Mouse (Mus musculus): ENCODE measurements at regions not wholly inside any gene's neighbourhood (a gene's known extent, or its start where the extent isn't known, plus 50 kb on each side); places are given as distances from the start of the nearest gene placed in this dataset.
"Not testable (repeated sequence)": the region's sequence is repeated elsewhere in the genome, so short reads cannot be mapped to it uniquely, and the experiment has no call there.

DNA sequence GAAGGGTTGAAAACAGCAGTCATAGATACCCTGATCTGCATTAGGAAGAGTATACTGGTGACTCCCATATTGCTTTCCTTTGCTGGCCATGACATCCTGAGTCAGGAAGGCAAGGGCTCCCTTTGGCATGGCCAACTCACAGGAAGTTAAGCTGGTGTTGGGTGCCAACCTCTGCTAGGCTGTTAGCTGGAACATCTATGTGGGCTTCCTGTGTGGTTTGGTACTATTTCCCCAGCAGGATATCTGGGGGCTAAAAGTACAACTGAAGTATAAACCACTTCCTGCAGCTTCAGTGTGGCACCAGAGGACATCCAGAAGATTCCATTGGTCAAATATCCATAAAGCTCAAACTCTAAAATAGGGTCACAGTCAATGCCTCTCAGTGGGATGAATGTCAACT lies 165.4 kb upstream of the Tbl1xr1 start:
- Histone ChIP-seq H3K4me3 (ENCODE audit: low read depth, low read length) (no peak overlapping the region), H3K4me1 (replicated peaks; ENCODE audit: control insufficient read depth, insufficient read depth) (no peaks in the 10 kb centered on the region), H3K27ac (replicated peaks) (no peak overlapping the region), H3K9me3 (ENCODE audit: control insufficient read depth, low read length) (no peaks in the 10 kb centered on the region), H3K9ac (ENCODE audit: low read length) (no peak overlapping the region), H3K4me2 (replicated peaks; ENCODE audit: low read depth) (no peak overlapping the region), H3K27me3 (ENCODE audit: control insufficient read depth, insufficient read depth, low read length) (no peaks in the 10 kb centered on the region), H3K36me3 (ENCODE audit: control insufficient read depth, insufficient read depth, low read length) (no peaks in the 10 kb centered on the region)
- DNase-seq (ENCODE audit: low spot score) = no peak
- no peak for TF ChIP-seq CTCF (IDR thresholded peaks at IDR 0.05; ENCODE audit: low read depth)
- TF ChIP-seq EP300 (optimal IDR thresholded peaks at IDR 0.05) = no peak
- ATAC-seq (ENCODE audit: low FRiP score, low TSS enrichment) = no peak

- no peak for TF ChIP-seq EP300 (optimal IDR thresholded peaks at IDR 0.05)
- no peak for TF ChIP-seq CTCF (IDR thresholded peaks at IDR 0.05; ENCODE audit: low read depth)
- no peaks in the 10 kb centered on the region for H3K4me1 ChIP-seq (replicated peaks; ENCODE audit: control insufficient read depth, insufficient read depth)
- H3K27ac ChIP-seq (replicated peaks) = no peak overlapping the region
- no peak overlapping the region for H3K4me3 ChIP-seq (ENCODE audit: low read depth, low read length)
- no peak overlapping the region for H3K9ac ChIP-seq (ENCODE audit: low read length)
- no peaks in the 10 kb centered on the region for H3K9me3 ChIP-seq (ENCODE audit: control insufficient read depth, low read length)
- no peak for ATAC-seq (ENCODE audit: low FRiP score, low TSS enrichment)
- H3K4me2 ChIP-seq (replicated peaks; ENCODE audit: low read depth) = no peak overlapping the region
- 82% methylated on average over 9 of the region's 9 CpGs for WGBS
- H3K27me3 ChIP-seq (ENCODE audit: control insufficient read depth, insufficient read depth, low read length) = no peaks in the 10 kb centered on the region
- no peak for DNase-seq (ENCODE audit: low spot score)
- no peaks in the 10 kb centered on the region for H3K36me3 ChIP-seq (ENCODE audit: control insufficient read depth, insufficient read depth, low read length)
Measured at GRCm38 (mm10) chr3:21917228-21917910, 159.1 kb upstream of the Tbl1xr1 start.

DNA sequence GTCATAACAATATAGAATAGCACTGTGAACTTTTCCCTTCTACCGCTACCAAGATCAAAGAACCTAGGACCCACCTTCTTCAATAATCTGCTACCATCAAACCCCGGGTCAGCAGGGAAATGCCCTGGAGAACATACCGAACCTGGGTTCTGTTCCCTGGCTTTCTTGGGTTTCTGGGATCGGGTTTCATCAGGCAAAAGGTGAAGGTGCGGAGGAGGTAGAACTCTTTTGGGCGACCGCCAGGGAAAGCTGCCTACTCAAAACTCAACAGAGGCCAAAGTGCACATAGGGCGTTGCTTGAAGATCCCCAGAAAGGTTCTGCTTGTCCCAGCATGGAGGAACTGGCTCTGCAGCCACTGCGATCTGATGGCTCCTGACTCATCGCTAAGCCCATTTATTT lies 158.0 kb upstream of the Tbl1xr1 start:
- Histone ChIP-seq H3K4me2 (replicated peaks; ENCODE audit: low read depth) (no peak overlapping the region), H3K4me1 (replicated peaks; ENCODE audit: control insufficient read depth, insufficient read depth) (no peaks in the 10 kb centered on the region), H3K9ac (ENCODE audit: low read length) (no peak overlapping the region), H3K4me3 (ENCODE audit: low read depth, low read length) (no peak overlapping the region), H3K36me3 (ENCODE audit: control insufficient read depth, insufficient read depth, low read length) (no peaks in the 10 kb centered on the region), H3K27ac (replicated peaks) (peak overlapping the region; percentile 24; the same call in 1 of the 2 replicates), H3K27me3 (ENCODE audit: control insufficient read depth, insufficient read depth, low read length) (no peaks in the 10 kb centered on the region), H3K9me3 (ENCODE audit: control insufficient read depth, low read length) (no peaks in the 10 kb centered on the region)
- TF ChIP-seq CTCF (IDR thresholded peaks at IDR 0.05; ENCODE audit: low read depth) (no peak), EP300 (optimal IDR thresholded peaks at IDR 0.05) (no peak)
- 71% methylated on average over 10 of the region's 10 CpGs for WGBS
- no peak for DNase-seq (ENCODE audit: low spot score)
- ATAC-seq (ENCODE audit: low FRiP score, low TSS enrichment) = no peak

- no peak for TF ChIP-seq EP300 (optimal IDR thresholded peaks at IDR 0.05)
- no peak for TF ChIP-seq CTCF (IDR thresholded peaks at IDR 0.05; ENCODE audit: low read depth)
- Histone ChIP-seq H3K9me3 (ENCODE audit: control insufficient read depth, low read length) (no peaks in the 10 kb centered on the region), H3K27ac (replicated peaks) (no peak overlapping the region), H3K9ac (ENCODE audit: low read length) (no peak overlapping the region), H3K27me3 (ENCODE audit: control insufficient read depth, insufficient read depth, low read length) (no peaks in the 10 kb centered on the region), H3K36me3 (ENCODE audit: control insufficient read depth, insufficient read depth, low read length) (no peaks in the 10 kb centered on the region), H3K4me2 (replicated peaks; ENCODE audit: low read depth) (no peak overlapping the region), H3K4me3 (ENCODE audit: low read depth, low read length) (no peak overlapping the region), H3K4me1 (replicated peaks; ENCODE audit: control insufficient read depth, insufficient read depth) (no peaks in the 10 kb centered on the region)
- DNase-seq (ENCODE audit: low spot score) (peak; percentile 3), ATAC-seq (ENCODE audit: low FRiP score, low TSS enrichment) (no peak)
- 93% methylated on average over 7 of the region's 7 CpGs for WGBS
Measured at GRCm38 (mm10) chr3:21919931-21920330, 156.5 kb upstream of the Tbl1xr1 start.

- H3K9ac ChIP-seq (ENCODE audit: low read length) = no peak overlapping the region
- 90% methylated on average over 6 of the region's 6 CpGs for WGBS
- no peak for DNase-seq (ENCODE audit: low spot score)
- no peak overlapping the region for H3K4me2 ChIP-seq (replicated peaks; ENCODE audit: low read depth)
- no peak for ATAC-seq (ENCODE audit: low FRiP score, low TSS enrichment)
- peaks cover 4% of the 10 kb centered on the region; the same call in 1 of the 2 replicates for H3K4me1 ChIP-seq (replicated peaks; ENCODE audit: control insufficient read depth, insufficient read depth)
- no peaks in the 10 kb centered on the region for H3K36me3 ChIP-seq (ENCODE audit: control insufficient read depth, insufficient read depth, low read length)
- TF ChIP-seq EP300 (optimal IDR thresholded peaks at IDR 0.05) = no peak
- TF ChIP-seq CTCF (IDR thresholded peaks at IDR 0.05; ENCODE audit: low read depth) = no peak
- H3K27me3 ChIP-seq (ENCODE audit: control insufficient read depth, insufficient read depth, low read length) = no peaks in the 10 kb centered on the region
- no peaks in the 10 kb centered on the region for H3K9me3 ChIP-seq (ENCODE audit: control insufficient read depth, low read length)
- no peak overlapping the region for H3K27ac ChIP-seq (replicated peaks)
- H3K4me3 ChIP-seq (ENCODE audit: low read depth, low read length) = no peak overlapping the region
Measured at GRCm38 (mm10) chr3:21931951-21932350, 144.5 kb upstream of the Tbl1xr1 start.

GRCm38 (mm10) chr3:21932696-21933095 lies 143.8 kb upstream of the Tbl1xr1 start:
- H3K4me1 ChIP-seq (replicated peaks; ENCODE audit: control insufficient read depth, insufficient read depth); H3K9me3 ChIP-seq (ENCODE audit: control insufficient read depth, low read length); H3K27me3 ChIP-seq (ENCODE audit: control insufficient read depth, insufficient read depth, low read length); H3K27ac ChIP-seq (replicated peaks); H3K4me3 ChIP-seq (ENCODE audit: low read depth, low read length); H3K36me3 ChIP-seq (ENCODE audit: control insufficient read depth, insufficient read depth, low read length); H3K4me2 ChIP-seq (replicated peaks; ENCODE audit: low read depth); DNase-seq (ENCODE audit: low spot score); ATAC-seq (ENCODE audit: low FRiP score, low TSS enrichment); H3K9ac ChIP-seq (ENCODE audit: low read length): not testable (repeated sequence)
- WGBS = 79% methylated on average over 8 of the region's 8 CpGs
